Mouse (Mus musculus) liver, embryonic 14.5 days (tissue): ENCODE results near the gene Eif2b5.

Experiments used
- CTCF ChIP-seq: IDR thresholded peaks from 2 replicates; pipeline ENCODE4 v1.5.1; 2016; ENCODE audit warnings: antibody characterized with exemption, low read depth, control low read depth
- EP300 ChIP-seq: IDR thresholded peaks from 2 replicates; pipeline ENCODE4 v1.6.1; 2016; ENCODE audit warnings: antibody characterized with exemption, low read depth

DNA sequence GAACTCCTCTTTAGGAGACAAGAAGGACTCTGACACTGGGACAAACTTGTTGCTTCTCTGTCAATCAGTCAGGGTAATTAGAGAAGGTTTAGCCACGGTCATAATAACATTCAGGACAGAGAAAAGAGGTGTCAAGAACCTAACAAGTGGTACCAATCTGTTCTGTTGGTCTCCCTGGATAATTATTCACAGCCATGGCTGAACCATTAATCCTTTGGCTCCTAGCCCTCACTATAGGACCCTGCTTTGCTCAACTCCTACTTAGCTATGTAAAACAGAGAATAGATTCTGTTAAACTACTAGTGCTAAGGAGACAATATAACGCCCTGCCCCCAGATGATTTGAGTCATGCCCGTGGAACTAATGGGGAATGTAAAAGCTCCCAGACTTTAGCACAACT is 12.6 kb upstream of the Eif2b5 start:
- no peak for TF ChIP-seq EP300
- TF ChIP-seq CTCF: no peak
